8 mouse cellular contexts compared by ENCODE assay signal in the genomic region with DNA sequence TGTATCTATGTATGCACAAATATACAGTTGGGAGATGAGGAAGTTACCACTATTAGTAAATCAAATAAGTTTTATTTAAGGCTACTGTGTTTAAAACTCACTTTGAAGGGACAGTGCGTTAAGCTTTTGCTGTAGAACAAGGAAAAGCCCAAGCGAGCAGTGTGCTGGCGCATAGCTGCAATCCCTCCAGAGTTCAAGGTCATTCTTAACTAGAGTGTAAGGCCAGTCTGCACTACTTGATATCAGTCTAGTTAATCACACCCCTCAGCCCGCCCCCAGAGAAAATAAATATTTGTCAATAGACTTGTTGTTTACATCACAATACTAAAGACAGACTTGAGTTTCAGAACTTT. TPM values are rescaled to one million over a fixed set of nuclear protein-coding genes. Genes with fewer than 3 reads are reported as not detected.
DNase-seq lines count a peak whose midpoint lies in the region; ATAC-seq and TF ChIP-seq lines count a peak whose summit lies in the region.

No protein-coding gene starts in this region.

- no peak for TF ChIP-seq RAD21 in MEL (IDR thresholded peaks at IDR 0.05; ENCODE audit: low read depth, low read length)

- TF ChIP-seq CTCF in MEL (IDR thresholded peaks at IDR 0.05 in 2 of 3, conservative IDR thresholded peaks at IDR 0.05 in 1 of 3; ENCODE audit: control insufficient read depth in 1 of 3, insufficient read depth in 1 of 3, low read depth in 2 of 3, low read length in 3 of 3, poor library complexity in 1 of 3, severe bottlenecking in 1 of 3), result no peak
- no peak for TF ChIP-seq CTCF in forebrain, postnatal 0 days (IDR thresholded peaks at IDR 0.05; ENCODE audit: low read depth)

- H3K4me2 ChIP-seq in heart, embryonic 14.5 days (ENCODE audit: low read length), result peak overlapping the region; percentile 87
- H3K4me2 ChIP-seq in forebrain, postnatal 0 days (ENCODE audit: low read depth), result peak overlapping the region; percentile 87
- peak overlapping the region; percentile 94 for H3K4me2 ChIP-seq in liver, embryonic 16.5 days (ENCODE audit: low read depth, low read length)

- 36% methylated on average over 4 of the region's 4 CpGs for WGBS in heart, embryonic 14.5 days
- 44% methylated on average over 4 of the region's 4 CpGs for WGBS in forebrain, postnatal 0 days
- WGBS in liver, embryonic 16.5 days (ENCODE audit: insufficient replicate concordance), result 28% methylated on average over 4 of the region's 4 CpGs

- DNase-seq in heart, postnatal 4 days, result no peak
- DNase-seq in MEL (ENCODE audit: low read depth, low spot score), result no peak
- DNase-seq in forebrain, postnatal 0 days, result no peak
- DNase-seq in c-Kit-positive CD71-positive TER-119-positive erythroid progenitor cells, embryonic 14.5 days (ENCODE audit: low spot score), result no peak
- DNase-seq in layer of hippocampus, adult 9-11 months, result no peak
- DNase-seq in thymus, postnatal 14 days, result no peak

- H3K9me3 ChIP-seq in heart, embryonic 14.5 days (ENCODE audit: control insufficient read depth, low read length), result no peaks in the 10 kb centered on the region
- H3K9me3 ChIP-seq in MEL (replicated peaks; ENCODE audit: insufficient read depth, low read length), result no peaks in the 10 kb centered on the region
- H3K9me3 ChIP-seq in forebrain, postnatal 0 days (ENCODE audit: low read length), result no peaks in the 10 kb centered on the region
- no peaks in the 10 kb centered on the region for H3K9me3 ChIP-seq in liver, embryonic 16.5 days (replicated peaks; ENCODE audit: control insufficient read depth, low read length)

- no peaks in the 10 kb centered on the region for H3K27me3 ChIP-seq in heart, embryonic 14.5 days (ENCODE audit: control insufficient read depth, insufficient read depth, low read length)
- no peaks in the 10 kb centered on the region for H3K27me3 ChIP-seq in MEL (ENCODE audit: control insufficient read depth in 1 of 2, insufficient read depth in 2 of 2, low read length in 2 of 2)
- no peaks in the 10 kb centered on the region for H3K27me3 ChIP-seq in forebrain, postnatal 0 days (ENCODE audit: insufficient read depth, low read length)
- H3K27me3 ChIP-seq in liver, embryonic 16.5 days (ENCODE audit: control insufficient read depth, insufficient read depth, low read depth, low read length), result no peaks in the 10 kb centered on the region

- H3K79me2 ChIP-seq in MEL (ENCODE audit: control insufficient read depth, insufficient read depth, low read length, poor library complexity), result peaks cover 25% of the 10 kb centered on the region

- no peak for TF ChIP-seq POLR2A in MEL (IDR thresholded peaks at IDR 0.05; ENCODE audit: control insufficient read depth in 1 of 2, insufficient read depth in 1 of 2, low read depth in 1 of 2, low read length in 2 of 2, poor library complexity in 1 of 2)

- H3K4me1 ChIP-seq in heart, embryonic 14.5 days (ENCODE audit: control insufficient read depth in 2 of 2, insufficient read depth in 2 of 2, low read length in 2 of 2), result peaks cover 2 to 24% of the 10 kb centered on the region in 2 experiments; a peak in 3 of 4 replicates
- peaks cover 3 to 20% of the 10 kb centered on the region in 2 experiments; a peak in 3 of 4 replicates for H3K4me1 ChIP-seq in MEL (ENCODE audit: control insufficient read depth in 1 of 2, insufficient read depth in 2 of 2, low read length in 2 of 2)
- H3K4me1 ChIP-seq in forebrain, postnatal 0 days (ENCODE audit: insufficient read depth), result peaks cover 15% of the 10 kb centered on the region
- peaks cover 11% of the 10 kb centered on the region for H3K4me1 ChIP-seq in liver, embryonic 16.5 days (ENCODE audit: control insufficient read depth, low read depth, low read length)

- no peak for TF ChIP-seq EP300 in MEL (IDR thresholded peaks at IDR 0.05; ENCODE audit: low read depth in 1 of 2, low read length in 2 of 2)

- H3K9ac ChIP-seq in heart, embryonic 14.5 days (ENCODE audit: low read length), result peak overlapping the region; percentile 95
- H3K9ac ChIP-seq in MEL (ENCODE audit: control insufficient read depth, low read depth, low read length, poor library complexity, severe bottlenecking), result peak overlapping the region; percentile 87
- peak overlapping the region; percentile 79 for H3K9ac ChIP-seq in forebrain, postnatal 0 days
- H3K9ac ChIP-seq in liver, embryonic 16.5 days (ENCODE audit: low read depth, low read length), result peak overlapping the region; percentile 91

- peaks cover 22% of the 10 kb centered on the region for H3K36me3 ChIP-seq in heart, embryonic 14.5 days (ENCODE audit: control insufficient read depth, insufficient read depth, low read length)
- H3K36me3 ChIP-seq in MEL (ENCODE audit: control insufficient read depth in 1 of 2, insufficient read depth in 2 of 2, low read length in 2 of 2), result peaks cover 2 to 19% of the 10 kb centered on the region in 2 experiments
- H3K36me3 ChIP-seq in forebrain, postnatal 0 days (ENCODE audit: insufficient read depth), result 0 out of 2 replicates have a peak, but pooled peaks cover 4% of the 10 kb centered on the region
- no peaks in the 10 kb centered on the region for H3K36me3 ChIP-seq in liver, embryonic 16.5 days (ENCODE audit: control insufficient read depth, insufficient read depth)

- H3K4me3 ChIP-seq in heart, embryonic 14.5 days (ENCODE audit: control insufficient read depth in 1 of 2, insufficient read depth in 1 of 2, low read depth in 1 of 2, low read length in 2 of 2), result peak overlapping the region; percentile 92 to 96
- peak overlapping the region; percentile 63 to 82 for H3K4me3 ChIP-seq in MEL (ENCODE audit: control insufficient read depth in 1 of 2, insufficient read depth in 1 of 2, low read depth in 2 of 2, low read length in 2 of 2)
- H3K4me3 ChIP-seq in forebrain, postnatal 0 days (ENCODE audit: low read depth, low read length), result peak overlapping the region; percentile 90
- H3K4me3 ChIP-seq in liver, embryonic 16.5 days (ENCODE audit: low read depth, low read length), result peak overlapping the region; percentile 91

- H3K27ac ChIP-seq in heart, embryonic 14.5 days (replicated peaks in 1 of 2; ENCODE audit: control insufficient read depth in 1 of 2, insufficient read depth in 1 of 2, low read depth in 2 of 2, low read length in 2 of 2), result peak overlapping the region; percentile 59 to 85
- peak overlapping the region; percentile 59 for H3K27ac ChIP-seq in MEL (ENCODE audit: control insufficient read depth, low read depth, low read length)
- H3K27ac ChIP-seq in forebrain, postnatal 0 days (ENCODE audit: low read depth, low read length), result peak overlapping the region; percentile 71
- peak overlapping the region; percentile 70; the same call in 1 of the 2 replicates for H3K27ac ChIP-seq in liver, embryonic 16.5 days (ENCODE audit: low read length)

- no peak for ATAC-seq in heart, embryonic 14.5 days (ENCODE audit: insufficient number of reproducible peaks, insufficient read depth, low FRiP score, low read depth)
- no peak for ATAC-seq in forebrain, postnatal 0 days
- no peak for ATAC-seq in liver, embryonic 16.5 days (ENCODE audit: low read depth)

TF ChIP-seq in MEL, 35 proteins besides CTCF, POLR2A, EP300 and RAD21:
- no peak for TF ChIP-seq ELF1 (IDR thresholded peaks at IDR 0.05; ENCODE audit: low read depth, low read length)
- TF ChIP-seq CHD1 (IDR thresholded peaks at IDR 0.05; ENCODE audit: low read depth, low read length), result 0 out of 2 replicates have a peak, but pooled peaks have one; percentile 61
- peak; percentile 6; the same call in 1 of the 2 replicates for TF ChIP-seq SIN3A (IDR thresholded peaks at IDR 0.05; ENCODE audit: low read length)
- no peak for TF ChIP-seq MEF2A (IDR thresholded peaks at IDR 0.05; ENCODE audit: extremely low read depth, insufficient replicate concordance, low read depth, low read length, poor library complexity, severe bottlenecking)
- TF ChIP-seq MYC (IDR thresholded peaks at IDR 0.05; ENCODE audit: low read depth, low read length), result 0 out of 2 replicates have a peak, but pooled peaks have one; percentile 12
- TF ChIP-seq E2F4 (IDR thresholded peaks at IDR 0.05; ENCODE audit: borderline replicate concordance, low read depth, low read length), result no peak
- TF ChIP-seq USF2 (IDR thresholded peaks at IDR 0.05; ENCODE audit: borderline replicate concordance in 1 of 2, insufficient read depth in 1 of 2, low read depth in 1 of 2, low read length in 2 of 2), result no peak
- TF ChIP-seq POLR2AphosphoS2 (IDR thresholded peaks at IDR 0.05; ENCODE audit: low read length), result no peak; the same call in 1 of the 2 replicates
- no peak for TF ChIP-seq MAFK (IDR thresholded peaks at IDR 0.05; ENCODE audit: borderline replicate concordance, low read depth, low read length)
- no peak for TF ChIP-seq ZMIZ1 (IDR thresholded peaks at IDR 0.05; ENCODE audit: low read depth, low read length)

RNA-seq across cellular contexts. Expression of gene Mrs2, which starts 0.3 kb away (rescaled TPM):
- 19.2 and 21.7 TPM in 2 replicates for polyA plus RNA-seq in heart, embryonic 14.5 days (2014; fragmentation: Nextera tagmentation; extraction: Ambion mirVana)
- total RNA-seq in heart, postnatal 4 days (2021), result 10 to 100 TPM; 56.0 to 58.4 TPM
- total RNA-seq in MEL (2012; rRNA removed), result 16.6 and 19.1 TPM in 2 replicates
- 10 to 100 TPM in 1 of 2 experiments, not detected in 1; 45.4 TPM for polyA plus RNA-seq in MEL (2012; ENCODE audit: insufficient read depth in 1 of 2, insufficient read length in 2 of 2, low read depth in 1 of 2, low replicate concordance in 2 of 2, missing spikeins in 1 of 2)
- total RNA-seq in forebrain, postnatal 0 days (2014; rRNA removed), result 31.9 and 37.0 TPM in 2 replicates
- polyA plus RNA-seq in forebrain, postnatal 0 days (2015; fragmentation: Nextera tagmentation; extraction: Ambion mirVana), result 6.9 and 11.6 TPM in 2 replicates
- polyA plus RNA-seq in liver, embryonic 16.5 days (2015; fragmentation: Nextera tagmentation; extraction: Ambion mirVana), result 5.7 and 6.0 TPM in 2 replicates

RNA-seq across cellular contexts. Expression of gene Dcdc2a, which starts 35.3 kb away (rescaled TPM):
- polyA plus RNA-seq in heart, embryonic 14.5 days (2014; fragmentation: Nextera tagmentation; extraction: Ambion mirVana), result 0.50 and 0.77 TPM in 2 replicates
- total RNA-seq in heart, postnatal 4 days (2021), result under 1 TPM; 0.05 to 0.11 TPM
- total RNA-seq in MEL (2012; rRNA removed), result not detected in 2 replicates
- polyA plus RNA-seq in MEL (2012; ENCODE audit: insufficient read depth in 1 of 2, insufficient read length in 2 of 2, low read depth in 1 of 2, low replicate concordance in 2 of 2, missing spikeins in 1 of 2), result not detected
- 2.2 and 3.2 TPM in 2 replicates for total RNA-seq in forebrain, postnatal 0 days (2014; rRNA removed)
- polyA plus RNA-seq in forebrain, postnatal 0 days (2015; fragmentation: Nextera tagmentation; extraction: Ambion mirVana), result 3.7 and 4.8 TPM in 2 replicates
- 0.51 TPM in 2 replicates for polyA plus RNA-seq in liver, embryonic 16.5 days (2015; fragmentation: Nextera tagmentation; extraction: Ambion mirVana)
